Mouse (Mus musculus) CH12.LX (cell line): Measurements from ENCODE around the gene Maml1.

Experiments used
- CTCF ChIP-seq, 2 experiments: IDR thresholded peaks in 1 of 2; conservative IDR thresholded peaks in 1 of 2; 2 replicates each; pipeline ENCODE4 v1.5.1; 2011 to 2012; ENCODE audit warnings: low read depth in 2 of 2, low read length in 2 of 2, improper control_type of control experiment in 1 of 2, inconsistent platforms in 1 of 2, mild to moderate bottlenecking in 1 of 2, moderate library complexity in 1 of 2
- EP300 ChIP-seq: IDR thresholded peaks from 2 replicates; pipeline ENCODE4 v1.6.1; 2011; ENCODE audit warnings: low read length, improper control_type of control experiment
- IRF4 ChIP-seq: IDR thresholded peaks from 2 replicates; pipeline ENCODE4 v1.6.1; 2014; ENCODE audit warnings: low read depth, mild to moderate bottlenecking, inconsistent platforms, low read length, improper control_type of control experiment
- JUND ChIP-seq: conservative IDR thresholded peaks from 2 replicates; pipeline ENCODE4 v1.6.1; 2011; ENCODE audit warnings: low read depth, low read length, improper control_type of control experiment
- MAFK ChIP-seq: IDR thresholded peaks from 2 replicates; pipeline ENCODE4 v1.6.1; 2011; ENCODE audit warnings: low read length, improper control_type of control experiment; ENCODE audit not compliant: insufficient replicate concordance
- NELFE ChIP-seq: IDR thresholded peaks from 2 replicates; pipeline ENCODE4 v1.6.1; 2011; ENCODE audit warnings: low read depth, low read length, improper control_type of control experiment
- POLR2A ChIP-seq: IDR thresholded peaks from 2 replicates; pipeline ENCODE4 v1.6.1; 2011; ENCODE audit warnings: low read depth, mild to moderate bottlenecking, improper control_type of control experiment, low read length
- ZKSCAN1 ChIP-seq: IDR thresholded peaks from 2 replicates; pipeline ENCODE4 v1.6.1; 2012; ENCODE audit warnings: low read depth, inconsistent platforms, low read length, improper control_type of control experiment, borderline replicate concordance

DNA sequence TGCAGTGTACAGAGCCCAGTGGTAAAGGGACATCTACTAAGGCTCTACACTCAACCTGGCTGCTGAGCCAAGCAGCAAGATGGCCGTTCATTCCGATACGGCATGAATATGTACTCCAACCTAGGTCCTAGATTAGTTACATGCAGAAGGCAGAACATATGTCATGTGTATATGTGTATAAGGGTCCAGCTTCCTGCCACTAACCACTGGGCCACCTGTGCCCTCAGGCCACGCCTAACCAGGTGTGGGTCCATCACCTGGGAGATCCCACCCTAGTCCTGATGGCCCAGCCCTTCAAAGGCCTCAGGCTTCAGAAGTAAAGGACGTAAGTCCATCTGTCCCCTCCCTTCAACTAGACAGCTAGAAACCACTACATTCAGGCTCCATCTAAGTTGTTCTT lies 84.1 kb downstream of the Maml1 start:
- no peak for TF ChIP-seq POLR2A
- no peak for TF ChIP-seq CTCF (conservative IDR thresholded peaks at IDR 0.05 in 1 of 2, IDR thresholded peaks at IDR 0.05 in 1 of 2; ENCODE audit: low read depth in 2 of 2, low read length in 2 of 2)
- TF ChIP-seq NELFE, result no peak
- no peak for TF ChIP-seq MAFK
- TF ChIP-seq ZKSCAN1, result no peak
- TF ChIP-seq IRF4, result no peak
- no peak for TF ChIP-seq EP300
- no peak for TF ChIP-seq JUND
